Mouse (Mus musculus): ENCODE measurements at regions not wholly inside any gene's neighbourhood (a gene's known extent, or its start where the extent isn't known, plus 50 kb on each side); places are given as distances from the start of the nearest gene placed in this dataset.

GRCm38 (mm10) chr7:83111217-83111823, 244.2 kb downstream of the Mex3b start:
- Histone ChIP-seq H3K4me1 (replicated peaks; ENCODE audit: control insufficient read depth, insufficient read depth, low read length) (no peaks in the 10 kb centered on the region), H3K4me3 (ENCODE audit: control insufficient read depth, insufficient read depth, low read length) (no peak overlapping the region), H3K27me3 (ENCODE audit: control insufficient read depth, insufficient read depth, low read length) (no peaks in the 10 kb centered on the region), H3K36me3 (ENCODE audit: control insufficient read depth, insufficient read depth, low read length) (no peaks in the 10 kb centered on the region), H3K27ac (ENCODE audit: control insufficient read depth, insufficient read depth, low read length) (no peak overlapping the region)
- 92% methylated on average over 6 of the region's 6 CpGs for WGBS
- DNase-seq, result no peak
- TF ChIP-seq POLR2A (IDR thresholded peaks at IDR 0.05; ENCODE audit: control insufficient read depth, extremely low read depth, insufficient read depth, low read length, poor library complexity) (no peak), CTCF (IDR thresholded peaks at IDR 0.05; ENCODE audit: borderline replicate concordance, control insufficient read depth, extremely low read depth, insufficient read depth, low read length, poor library complexity) (no peak)

DNA sequence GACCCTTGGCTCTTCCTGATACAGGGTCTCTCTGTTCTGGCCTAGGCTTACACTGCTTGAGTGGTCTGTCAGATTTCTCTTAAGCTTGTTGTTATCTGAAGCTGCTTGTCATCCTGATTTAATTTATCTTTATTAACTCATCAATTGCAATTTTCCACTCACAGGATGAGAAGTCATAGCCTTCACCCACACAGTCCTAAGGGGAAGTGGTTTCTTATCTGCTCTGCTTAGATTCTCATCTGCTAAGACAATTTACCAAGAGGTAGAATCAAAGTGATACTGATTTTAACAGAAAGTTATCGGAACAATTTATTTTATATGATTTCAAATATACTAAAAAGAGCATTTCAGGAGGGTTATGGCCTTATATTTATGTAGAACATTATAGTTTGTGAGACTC, 249.4 kb downstream of the Mex3b start:
- 15% methylated on average over 1 of the region's 1 CpGs for WGBS
- Histone ChIP-seq H3K4me3 (ENCODE audit: control insufficient read depth, insufficient read depth, low read length) (no peak overlapping the region), H3K27me3 (ENCODE audit: control insufficient read depth, insufficient read depth, low read length) (no peaks in the 10 kb centered on the region), H3K36me3 (ENCODE audit: control insufficient read depth, insufficient read depth, low read length) (no peaks in the 10 kb centered on the region), H3K4me1 (replicated peaks; ENCODE audit: control insufficient read depth, insufficient read depth, low read length) (no peaks in the 10 kb centered on the region), H3K27ac (ENCODE audit: control insufficient read depth, insufficient read depth, low read length) (no peak overlapping the region)
- no peak for TF ChIP-seq POLR2A (IDR thresholded peaks at IDR 0.05; ENCODE audit: control insufficient read depth, extremely low read depth, insufficient read depth, low read length, poor library complexity)
- no peak for DNase-seq

- Histone ChIP-seq H3K36me3 (ENCODE audit: control insufficient read depth, insufficient read depth, low read length) (no peaks in the 10 kb centered on the region), H3K4me3 (ENCODE audit: control insufficient read depth, insufficient read depth, low read length) (no peak overlapping the region), H3K27ac (ENCODE audit: control insufficient read depth, insufficient read depth, low read length) (no peak overlapping the region), H3K4me1 (replicated peaks; ENCODE audit: control insufficient read depth, insufficient read depth, low read length) (no peaks in the 10 kb centered on the region), H3K27me3 (ENCODE audit: control insufficient read depth, insufficient read depth, low read length) (no peaks in the 10 kb centered on the region)
- 85% methylated on average over 3 of the region's 3 CpGs for WGBS
- DNase-seq, result no peak
- no peak for TF ChIP-seq CTCF (IDR thresholded peaks at IDR 0.05; ENCODE audit: borderline replicate concordance, control insufficient read depth, extremely low read depth, insufficient read depth, low read length, poor library complexity)
Observed at GRCm38 (mm10) chr7:83117065-83117464, 249.9 kb downstream of the Mex3b start.

DNA sequence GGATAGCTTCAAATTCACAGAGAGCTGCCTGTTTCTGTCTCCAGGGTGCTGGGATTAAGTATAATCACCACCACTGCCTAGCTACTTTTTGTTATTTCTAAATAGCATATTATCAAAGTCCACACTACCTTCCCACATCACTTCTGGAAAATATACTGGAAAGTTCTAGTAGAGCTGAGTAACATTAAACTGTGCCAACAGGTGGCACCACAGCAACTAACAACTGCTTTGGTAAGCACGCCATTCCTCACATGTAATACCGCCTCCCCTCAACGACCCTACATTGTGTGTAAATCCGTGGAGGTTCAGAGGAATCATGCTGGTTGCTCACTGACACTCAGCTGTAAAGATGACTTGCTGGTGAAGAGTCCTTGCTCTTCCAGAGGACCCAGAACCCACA, 259.1 kb downstream of the Mex3b start:
- Histone ChIP-seq H3K27me3 (ENCODE audit: control insufficient read depth, insufficient read depth, low read length) (no peaks in the 10 kb centered on the region), H3K4me1 (replicated peaks; ENCODE audit: control insufficient read depth, insufficient read depth, low read length) (no peaks in the 10 kb centered on the region), H3K36me3 (ENCODE audit: control insufficient read depth, insufficient read depth, low read length) (no peaks in the 10 kb centered on the region), H3K4me3 (ENCODE audit: control insufficient read depth, insufficient read depth, low read length) (no peak overlapping the region), H3K27ac (ENCODE audit: control insufficient read depth, insufficient read depth, low read length) (no peak overlapping the region)
- TF ChIP-seq CTCF (IDR thresholded peaks at IDR 0.05; ENCODE audit: borderline replicate concordance, control insufficient read depth, extremely low read depth, insufficient read depth, low read length, poor library complexity) (no peak), POLR2A (IDR thresholded peaks at IDR 0.05; ENCODE audit: control insufficient read depth, extremely low read depth, insufficient read depth, low read length, poor library complexity) (no peak)
- no peak for DNase-seq
- WGBS, result 71% methylated on average over 4 of the region's 4 CpGs

GRCm38 (mm10) chr7:83140216-83140615, 273.1 kb downstream of the Mex3b start:
- TF ChIP-seq POLR2A (IDR thresholded peaks at IDR 0.05; ENCODE audit: control insufficient read depth, extremely low read depth, insufficient read depth, low read length, poor library complexity), result no peak
- TF ChIP-seq CTCF (IDR thresholded peaks at IDR 0.05; ENCODE audit: borderline replicate concordance, control insufficient read depth, extremely low read depth, insufficient read depth, low read length, poor library complexity), result no peak
- WGBS, result 95% methylated on average over 4 of the region's 4 CpGs
- DNase-seq, result no peak
- Histone ChIP-seq H3K27me3 (ENCODE audit: control insufficient read depth, insufficient read depth, low read length) (no peaks in the 10 kb centered on the region), H3K4me1 (replicated peaks; ENCODE audit: control insufficient read depth, insufficient read depth, low read length) (no peaks in the 10 kb centered on the region), H3K36me3 (ENCODE audit: control insufficient read depth, insufficient read depth, low read length) (no peaks in the 10 kb centered on the region), H3K27ac (ENCODE audit: control insufficient read depth, insufficient read depth, low read length) (no peak overlapping the region), H3K4me3 (ENCODE audit: control insufficient read depth, insufficient read depth, low read length) (no peak overlapping the region)

- 90% methylated on average over 3 of the region's 3 CpGs for WGBS
- no peak for TF ChIP-seq POLR2A (IDR thresholded peaks at IDR 0.05; ENCODE audit: control insufficient read depth, extremely low read depth, insufficient read depth, low read length, poor library complexity)
- no peak for TF ChIP-seq CTCF (IDR thresholded peaks at IDR 0.05; ENCODE audit: borderline replicate concordance, control insufficient read depth, extremely low read depth, insufficient read depth, low read length, poor library complexity)
- H3K4me1 ChIP-seq (replicated peaks; ENCODE audit: control insufficient read depth, insufficient read depth, low read length), result no peaks in the 10 kb centered on the region
- no peak overlapping the region for H3K27ac ChIP-seq (ENCODE audit: control insufficient read depth, insufficient read depth, low read length)
- H3K27me3 ChIP-seq (ENCODE audit: control insufficient read depth, insufficient read depth, low read length), result no peaks in the 10 kb centered on the region
- no peaks in the 10 kb centered on the region for H3K36me3 ChIP-seq (ENCODE audit: control insufficient read depth, insufficient read depth, low read length)
- DNase-seq, result no peak
- H3K4me3 ChIP-seq (ENCODE audit: control insufficient read depth, insufficient read depth, low read length), result no peak overlapping the region
Observed at GRCm38 (mm10) chr7:83140658-83141057, 273.5 kb downstream of the Mex3b start.

DNA sequence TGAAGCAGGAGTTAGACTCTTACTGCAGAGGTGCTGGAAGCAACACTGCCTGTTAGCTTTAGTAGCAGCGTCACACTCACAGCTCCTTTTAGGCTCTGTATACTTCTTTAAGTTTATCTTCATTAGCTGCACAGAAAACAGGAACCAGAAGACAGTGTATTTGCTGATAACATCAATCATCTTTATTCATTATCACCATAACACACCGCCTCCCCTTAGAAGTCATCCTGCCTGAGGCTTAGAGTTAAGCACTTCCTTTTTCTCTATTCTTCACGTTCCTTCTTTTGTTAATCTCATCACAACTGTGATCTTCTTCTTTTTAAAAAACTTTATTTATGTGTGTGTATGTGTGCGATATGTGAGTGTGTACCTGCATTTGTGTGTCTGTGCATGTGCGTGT, 276.9 kb downstream of the Mex3b start:
- H3K36me3 ChIP-seq (ENCODE audit: control insufficient read depth, insufficient read depth, low read length), result no peaks in the 10 kb centered on the region
- TF ChIP-seq POLR2A (IDR thresholded peaks at IDR 0.05; ENCODE audit: control insufficient read depth, extremely low read depth, insufficient read depth, low read length, poor library complexity), result no peak
- no peak for TF ChIP-seq CTCF (IDR thresholded peaks at IDR 0.05; ENCODE audit: borderline replicate concordance, control insufficient read depth, extremely low read depth, insufficient read depth, low read length, poor library complexity)
- 25% methylated on average over 5 of the region's 5 CpGs for WGBS

More for the DNA sequence above, 276.9 kb downstream of the Mex3b start:
- H3K27ac ChIP-seq (ENCODE audit: control insufficient read depth, insufficient read depth, low read length), result no peak overlapping the region
- H3K27me3 ChIP-seq (ENCODE audit: control insufficient read depth, insufficient read depth, low read length), result no peaks in the 10 kb centered on the region
- no peaks in the 10 kb centered on the region for H3K4me1 ChIP-seq (replicated peaks; ENCODE audit: control insufficient read depth, insufficient read depth, low read length)
- no peak overlapping the region for H3K4me3 ChIP-seq (ENCODE audit: control insufficient read depth, insufficient read depth, low read length)
- DNase-seq, result no peak
